Mouse (Mus musculus) urinary bladder, adult 18-20 months (tissue): ENCODE measurements around the gene Ints5.
A peak's percentile ranks its signal among the peaks of the same experiment; 100 is the strongest.
"Not testable (repeated sequence)": the region's sequence is repeated elsewhere in the genome, so short reads cannot be mapped to it uniquely, and the experiment has no call there.

Experiments used
- DNase-seq, 2 experiments: peaks; one replicate each; pipeline ENCODE4 v3.0.0; 2022; ENCODE audit warnings: low spot score in 2 of 2, mixed read lengths in 2 of 2

Gene Ints5

GRCm38 (mm10) chr19:8887585-8888463 lies 5.0 kb upstream of the Ints5 start:
- DNase-seq: no peak

GRCm38 (mm10) chr19:8888511-8889385 lies 4.1 kb upstream of the Ints5 start, which contains the start of the genes 1810009A15Rik and Gm49416:
1810009A15Rik (plus strand) TSS chr19:8888853.
Gm49416 (plus strand) TSS chr19:8888926.
- DNase-seq: peak; percentile 80 to 92

GRCm38 (mm10) chr19:8895397-8895960 lies 2.7 kb downstream of the Ints5 start:
- DNase-seq: no peak

- DNase-seq: not testable (repeated sequence)
Measured at GRCm38 (mm10) chr19:8896231-8896630, 3.4 kb downstream of the Ints5 start.

GRCm38 (mm10) chr19:8897211-8897864 lies 4.5 kb downstream of the Ints5 start:
- DNase-seq: not testable (repeated sequence)

- peak; percentile 89 to 95 for DNase-seq
Measured at GRCm38 (mm10) chr19:8897865-8898495, 5.2 kb downstream of the Ints5 start, which contains the start of gene Ganab. Ganab (plus strand) TSS chr19:8898071.

- no peak for DNase-seq
Measured at GRCm38 (mm10) chr19:8898576-8898975, 5.8 kb downstream of the Ints5 start.

- no peak for DNase-seq
Measured at GRCm38 (mm10) chr19:8899079-8899478, 6.3 kb downstream of the Ints5 start.

GRCm38 (mm10) chr19:8903412-8903811 lies 10.6 kb downstream of the Ints5 start:
- no peak for DNase-seq

- no peak for DNase-seq
Measured at GRCm38 (mm10) chr19:8908531-8908930, 15.7 kb downstream of the Ints5 start.

GRCm38 (mm10) chr19:8911810-8912209 lies 19.0 kb downstream of the Ints5 start:
- no peak for DNase-seq

GRCm38 (mm10) chr19:8914212-8914611 lies 21.4 kb downstream of the Ints5 start:
- DNase-seq: no peak

- DNase-seq: no peak
Measured at GRCm38 (mm10) chr19:8919000-8919399, 26.2 kb downstream of the Ints5 start.

- DNase-seq: no peak
Measured at GRCm38 (mm10) chr19:8919684-8920072, 26.9 kb downstream of the Ints5 start.

- peak; percentile 94 to 96 for DNase-seq
Measured at GRCm38 (mm10) chr19:8920073-8920736, 27.4 kb downstream of the Ints5 start, which contains the start of gene B3gat3. B3gat3 (plus strand) TSS chr19:8920374.

GRCm38 (mm10) chr19:8920836-8921291 lies 28.1 kb downstream of the Ints5 start:
- DNase-seq: no peak

- DNase-seq: no peak
Measured at GRCm38 (mm10) chr19:8921741-8922140, 28.9 kb downstream of the Ints5 start.

- no peak for DNase-seq
Measured at GRCm38 (mm10) chr19:8926766-8927165, 34.0 kb downstream of the Ints5 start.

GRCm38 (mm10) chr19:8927891-8928525 lies 35.2 kb downstream of the Ints5 start:
- DNase-seq: no peak
